Mouse (Mus musculus): ENCODE measurements around the gene Zscan18. TPM values are rescaled to one million over a fixed set of nuclear protein-coding genes. Genes with fewer than 3 reads are reported as not detected.

Gene Zscan18
- 28.7 to 36.2 TPM (median 31.8 TPM) in 4 replicates for total RNA-seq (2023; ENCODE audit: inconsistent age)

DNA sequence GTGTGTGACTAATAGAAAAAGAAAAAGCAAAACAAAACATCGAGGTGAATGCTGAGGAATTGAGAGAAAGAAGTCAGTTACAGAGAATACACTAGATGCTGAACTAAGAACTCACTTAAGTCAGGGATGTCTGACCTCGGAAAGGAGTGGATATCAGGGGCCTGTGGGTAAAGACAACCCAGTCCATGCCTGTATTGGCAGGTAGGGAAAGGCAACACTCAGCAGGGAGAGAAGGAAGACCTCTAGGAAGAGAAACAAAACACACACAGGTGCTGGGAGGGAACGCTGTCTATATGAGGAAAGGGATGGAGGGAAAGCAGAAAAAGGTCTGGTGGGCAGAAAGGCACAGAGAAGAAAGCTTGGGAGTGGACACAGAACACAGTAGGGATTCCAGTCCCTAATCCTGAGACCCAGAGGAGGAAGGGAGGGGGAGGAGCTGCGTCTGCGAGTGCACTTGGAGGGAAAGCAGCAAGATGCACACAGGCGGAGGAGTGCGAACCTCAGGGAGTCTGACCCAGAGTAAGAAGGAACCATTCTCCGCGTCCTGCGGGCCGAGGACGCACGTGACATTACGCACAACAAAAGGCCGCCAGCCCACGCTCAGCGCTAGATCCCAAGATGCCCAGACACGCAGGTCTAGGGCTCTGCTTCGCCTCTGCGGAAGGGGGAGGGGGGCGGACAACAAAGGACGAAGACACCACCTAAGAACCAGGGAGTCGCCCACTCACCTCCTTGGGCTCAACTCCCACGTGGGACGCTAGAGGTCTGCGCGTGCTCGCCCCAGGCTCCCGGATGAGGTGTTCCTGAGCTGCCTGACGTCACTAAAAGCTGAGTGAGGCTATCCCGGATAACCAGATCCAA lies at the start of gene Zscan18:
Zscan18 (minus strand) TSS at position 770 of the 861 bp plus-strand sequence.

DNA sequence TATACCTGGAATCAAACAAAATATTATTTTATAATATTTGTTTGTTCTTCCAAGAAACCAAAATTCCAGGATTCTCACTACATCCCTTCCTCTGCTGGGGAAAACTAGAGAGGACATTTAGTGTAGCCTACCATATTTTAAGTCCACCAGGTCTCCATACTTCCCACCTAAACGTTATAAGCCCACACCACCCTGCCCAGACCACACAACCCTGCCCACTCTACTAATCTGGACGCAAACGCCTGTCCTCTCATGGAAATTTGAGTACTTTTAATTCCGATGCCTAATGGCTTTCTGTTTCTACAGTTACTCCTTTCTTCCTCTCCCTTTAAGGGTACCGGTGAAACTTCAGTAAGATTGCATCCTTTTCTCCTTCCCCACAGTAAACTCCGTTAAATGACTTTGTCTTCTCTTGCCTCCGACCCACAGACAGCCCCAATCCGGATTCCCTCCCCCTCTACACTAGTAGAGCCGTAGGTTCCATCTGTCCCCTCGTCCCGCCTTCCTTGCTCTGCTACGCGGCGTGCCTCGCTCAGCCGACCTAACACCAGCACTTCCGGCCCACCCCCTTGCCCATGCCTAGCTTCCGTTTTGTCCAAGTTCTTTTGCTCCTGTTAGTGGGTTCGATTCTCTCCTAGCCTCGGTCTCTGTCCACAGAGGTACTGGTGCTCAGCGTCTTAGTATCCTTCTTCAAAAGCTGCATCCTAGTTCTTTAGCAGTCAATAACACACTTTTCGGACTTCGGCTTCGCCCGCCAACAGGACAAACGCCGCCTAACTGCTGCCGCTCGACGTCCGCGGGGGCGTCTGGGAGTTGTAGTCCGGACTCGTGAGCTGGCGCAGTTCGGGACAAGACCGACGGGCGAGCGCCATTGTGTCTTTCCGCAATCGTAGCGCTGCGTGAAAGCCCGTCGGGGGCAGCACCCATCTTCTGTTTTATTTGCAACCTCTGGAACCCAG lies 31.0 kb upstream of the Zscan18 start, which contains the start of gene Zfp110:
Zfp110 (plus strand) TSS at position 600 of the 959 bp plus-strand sequence.

DNA sequence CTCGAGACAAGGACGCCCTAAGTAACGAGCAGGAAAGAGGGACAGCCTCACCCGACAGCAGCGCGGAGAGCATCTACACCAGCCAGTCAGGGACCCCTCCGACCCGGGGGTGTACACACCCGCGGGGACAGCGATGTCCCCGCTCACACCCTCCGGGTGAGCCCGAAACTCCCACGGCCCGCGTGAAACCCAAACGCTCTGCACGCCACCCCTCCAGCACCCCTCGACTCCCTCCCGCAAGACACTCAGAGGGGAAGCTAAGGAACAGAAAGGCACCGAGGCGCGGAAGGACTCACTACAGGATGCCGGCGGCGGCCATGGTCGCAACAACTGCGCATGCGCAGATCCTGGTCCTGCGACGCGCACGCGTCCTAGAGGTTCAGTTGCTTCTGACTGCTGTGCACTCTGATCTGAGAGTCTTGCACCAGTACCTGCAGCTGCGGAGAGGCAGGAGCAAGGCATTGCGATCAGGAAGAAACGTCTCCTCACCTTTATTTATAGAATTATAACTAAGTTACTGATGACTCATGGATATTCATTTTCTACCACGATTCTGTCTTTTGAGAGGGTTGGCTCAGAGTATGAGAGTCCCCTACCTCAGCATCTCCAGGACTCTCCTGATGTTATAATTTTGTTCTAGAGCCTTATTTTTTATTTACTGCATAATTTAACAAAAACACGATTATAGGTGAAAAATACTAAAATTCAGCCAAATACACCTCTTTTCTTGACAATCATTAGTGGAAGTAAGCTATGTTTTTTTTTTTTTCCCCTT lies 15.3 kb upstream of the Zscan18 start, which contains the start of gene Zfp329:
Zfp329 (minus strand) TSS at position 338 of the 775 bp plus-strand sequence.

DNA sequence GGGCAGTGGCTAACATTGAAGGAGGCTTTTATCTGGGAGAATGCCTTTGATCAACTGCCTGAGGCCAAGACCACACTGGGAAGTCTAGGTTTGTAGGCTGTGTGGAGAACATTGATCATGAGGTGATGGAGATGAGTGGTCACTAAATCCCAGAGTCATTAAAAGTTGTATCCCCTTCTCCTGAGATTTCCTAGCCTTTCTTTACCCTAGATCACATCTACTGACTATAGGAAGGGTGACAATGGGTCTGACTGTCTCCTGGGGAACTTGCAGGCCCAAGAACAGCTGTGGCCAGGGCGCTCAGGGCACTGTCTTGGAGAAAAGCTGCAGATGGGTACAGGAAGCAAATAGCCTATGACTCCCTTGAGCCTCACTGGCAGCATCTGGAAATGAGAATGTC lies 68.5 kb downstream of the Zscan18 start, which contains the start of gene Vmn2r56:
Vmn2r56 (minus strand) TSS at position 101 of the 400 bp plus-strand sequence.

Other genes starting within 250 kb of the Zscan18 start
- gene Vmn2r53, start 194.8 kb downstream of the Zscan18 start, total RNA-seq (2023; ENCODE audit: inconsistent age), result 0.03 to 0.12 TPM (median 0.06 TPM) in 3 of 4 replicates, not detected in the other
- gene Vmn2r54, start 163.3 kb downstream of the Zscan18 start, total RNA-seq (2023; ENCODE audit: inconsistent age), result not detected in 4 replicates
- gene Vmn2r55, start 118.6 kb downstream of the Zscan18 start, total RNA-seq (2023; ENCODE audit: inconsistent age), result not detected in 4 replicates
- not detected in 4 replicates for gene Vmn2r56, start 68.6 kb downstream of the Zscan18 start, total RNA-seq (2023; ENCODE audit: inconsistent age)
- gene Zfp329, start 15.2 kb upstream of the Zscan18 start, total RNA-seq (2023; ENCODE audit: inconsistent age), result 8.4 to 10.4 TPM (median 9.0 TPM) in 4 replicates
- 98.9 to 124 TPM (median 114 TPM) in 4 replicates for gene Zfp110, start 31.1 kb upstream of the Zscan18 start, total RNA-seq (2023; ENCODE audit: inconsistent age)
- 1.8 to 2.8 TPM (median 2.4 TPM) in 4 replicates for gene Zfp128, start 77.5 kb upstream of the Zscan18 start, total RNA-seq (2023; ENCODE audit: inconsistent age)
- gene Zscan22, start 94.2 kb upstream of the Zscan18 start, total RNA-seq (2023; ENCODE audit: inconsistent age), result 12.3 to 14.5 TPM (median 13.4 TPM) in 4 replicates
- gene Rps5, start 118.7 kb upstream of the Zscan18 start, total RNA-seq (2023; ENCODE audit: inconsistent age), result 2,171 to 2,345 TPM (median 2,206 TPM) in 4 replicates
- 0.72 to 0.93 TPM (median 0.88 TPM) in 4 replicates for gene Rnf225, start 123.8 kb upstream of the Zscan18 start, total RNA-seq (2023; ENCODE audit: inconsistent age)
- gene Zfp324, start 162.2 kb upstream of the Zscan18 start, total RNA-seq (2023; ENCODE audit: inconsistent age), result 3.4 to 4.0 TPM (median 3.8 TPM) in 4 replicates
- gene Zfp446, start 174.2 kb upstream of the Zscan18 start, total RNA-seq (2023; ENCODE audit: inconsistent age), result 8.2 to 10.2 TPM (median 9.2 TPM) in 4 replicates
- gene Slc27a5, start 194.6 kb upstream of the Zscan18 start, total RNA-seq (2023; ENCODE audit: inconsistent age), result not detected in 4 replicates
- 355 to 399 TPM (median 376 TPM) in 4 replicates for gene Trim28, start 195.5 kb upstream of the Zscan18 start, total RNA-seq (2023; ENCODE audit: inconsistent age)
- 4.4 to 8.6 TPM (median 5.6 TPM) in 4 replicates for gene Zbtb45, start 206.4 kb upstream of the Zscan18 start, total RNA-seq (2023; ENCODE audit: inconsistent age)
- 92.4 to 120 TPM (median 103 TPM) in 4 replicates for gene Chmp2a, start 231.2 kb upstream of the Zscan18 start, total RNA-seq (2023; ENCODE audit: inconsistent age)
- gene Ube2m, start 234.6 kb upstream of the Zscan18 start, total RNA-seq (2023; ENCODE audit: inconsistent age), result 83.4 to 96.0 TPM (median 89.6 TPM) in 4 replicates

Measured in B cell, adult (primary cell).